Mouse (Mus musculus): ENCODE measurements around the gene Efhb. TPM values are rescaled to one million over a fixed set of nuclear protein-coding genes. Genes with fewer than 3 reads are reported as not detected.

The Efhb gene
- 0.48 and 0.60 TPM in 2 replicates for total RNA-seq (2021)
- long read RNA-seq, experiment 1 = 0 reads
- long read RNA-seq, experiment 2 = 0 reads

DNA sequence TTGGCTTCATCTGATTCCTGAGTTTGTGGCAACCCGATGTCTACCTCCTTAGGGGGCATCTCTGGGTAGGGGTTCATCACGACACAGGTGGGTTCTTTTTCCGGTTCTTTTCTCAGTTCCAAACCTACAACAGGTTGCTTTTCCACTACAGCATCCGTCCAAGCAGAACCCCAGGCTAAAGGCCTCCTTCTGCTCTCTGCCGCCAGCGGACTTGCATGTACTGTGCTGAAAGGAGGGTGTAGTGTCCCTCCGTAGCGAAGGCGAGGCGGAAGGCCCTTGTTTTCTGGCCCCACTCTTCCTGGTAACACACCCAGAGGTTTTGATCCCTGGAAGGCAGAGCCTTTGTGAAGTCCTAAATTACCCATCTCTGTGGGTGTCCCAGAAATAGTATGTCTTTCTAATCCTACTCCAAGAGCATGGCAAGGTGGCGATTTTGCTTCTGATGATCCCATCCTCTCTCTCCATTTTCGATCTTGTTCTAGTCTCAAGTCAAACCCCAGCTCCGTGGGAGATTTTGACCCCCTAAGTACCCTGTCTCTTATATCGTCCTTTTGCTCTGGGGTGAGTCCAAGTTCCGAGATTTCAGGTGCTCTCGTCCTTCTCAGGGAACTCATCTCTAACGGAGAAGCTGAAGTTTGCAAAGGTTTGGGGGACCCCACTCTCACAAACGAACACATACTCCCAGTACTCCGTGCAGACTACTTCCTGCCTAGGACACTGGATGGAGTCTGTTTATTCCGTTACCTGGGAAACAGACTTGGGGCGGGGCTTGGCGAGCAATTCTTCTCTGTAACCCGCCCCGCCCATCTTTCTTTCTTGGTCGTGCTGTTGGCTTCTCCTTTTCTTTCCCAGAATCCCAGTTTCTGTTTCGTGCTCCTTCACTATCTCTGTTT lies at the start of gene Efhb:
Efhb (minus strand) TSS at position 719 of the 893 bp plus-strand sequence.
- DNase-seq = peak; percentile 94

DNA sequence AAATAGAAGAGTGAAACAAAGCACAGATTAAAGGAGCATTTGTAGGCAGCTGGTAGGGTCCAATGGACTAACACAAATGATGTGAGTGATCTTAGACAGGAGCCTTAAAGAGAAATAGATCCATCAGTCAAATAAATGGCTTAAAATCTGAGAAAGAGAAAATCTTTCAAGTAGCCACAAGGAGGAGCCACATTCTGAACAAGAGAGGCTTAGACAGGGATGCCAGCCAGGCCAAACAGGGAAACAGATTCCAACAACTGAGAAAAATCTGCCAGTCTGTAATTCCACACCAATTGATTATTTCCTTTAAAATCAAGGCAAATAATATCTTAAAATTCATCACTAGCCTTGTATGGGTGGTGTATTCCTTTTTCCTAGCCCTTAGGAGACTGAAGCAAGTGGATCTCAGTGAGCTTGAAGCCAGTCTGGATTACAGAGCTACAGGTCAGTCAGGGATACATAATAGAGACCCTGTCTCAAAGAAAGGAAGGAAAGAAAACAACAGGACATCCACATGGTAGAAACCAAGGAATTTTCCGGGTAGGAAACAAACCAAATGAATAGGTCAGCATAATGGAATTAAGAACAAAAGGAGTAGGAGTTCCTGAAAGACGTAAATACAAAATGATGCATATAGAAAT lies 49.3 kb upstream of the Efhb start:
- DNase-seq = peak; percentile 44

DNA sequence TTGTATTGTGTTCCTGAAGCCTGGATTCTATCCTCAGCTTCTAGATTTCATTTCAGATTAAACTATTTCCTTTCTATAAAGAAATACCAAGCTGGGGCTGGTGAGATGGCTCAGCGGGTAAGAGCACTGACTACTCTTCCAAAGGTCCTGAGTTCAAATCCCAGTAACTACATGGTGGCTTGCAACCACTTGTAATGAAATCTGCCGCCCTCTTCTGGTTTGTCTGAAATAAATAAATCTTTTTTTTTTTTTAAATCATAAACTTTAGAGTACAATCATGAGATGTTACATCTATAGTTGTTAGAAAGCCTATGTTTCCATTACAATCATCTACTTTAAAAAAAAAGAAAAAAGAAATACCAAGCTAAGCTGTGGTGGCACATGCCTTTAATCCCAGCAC lies 39.8 kb upstream of the Efhb start:
- no peak for DNase-seq

DNA sequence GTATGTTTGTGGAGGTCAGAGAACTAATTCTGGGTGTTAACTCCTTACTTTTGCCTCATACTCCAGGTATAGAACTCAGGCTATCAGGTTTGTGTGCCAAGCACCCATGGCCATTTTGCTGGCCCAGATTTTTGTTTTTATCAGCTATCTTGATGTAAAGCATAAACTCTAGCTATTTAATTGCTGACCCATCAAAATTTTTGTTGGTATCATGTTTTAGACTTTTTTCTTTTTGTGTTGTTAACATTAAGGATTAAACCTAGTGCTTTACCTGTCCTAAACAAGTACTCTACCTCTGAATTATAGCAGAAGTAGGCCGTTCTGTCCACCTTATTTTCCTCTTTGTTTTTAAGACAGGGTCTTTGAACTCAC lies 25.9 kb upstream of the Efhb start:
- no peak for DNase-seq

DNA sequence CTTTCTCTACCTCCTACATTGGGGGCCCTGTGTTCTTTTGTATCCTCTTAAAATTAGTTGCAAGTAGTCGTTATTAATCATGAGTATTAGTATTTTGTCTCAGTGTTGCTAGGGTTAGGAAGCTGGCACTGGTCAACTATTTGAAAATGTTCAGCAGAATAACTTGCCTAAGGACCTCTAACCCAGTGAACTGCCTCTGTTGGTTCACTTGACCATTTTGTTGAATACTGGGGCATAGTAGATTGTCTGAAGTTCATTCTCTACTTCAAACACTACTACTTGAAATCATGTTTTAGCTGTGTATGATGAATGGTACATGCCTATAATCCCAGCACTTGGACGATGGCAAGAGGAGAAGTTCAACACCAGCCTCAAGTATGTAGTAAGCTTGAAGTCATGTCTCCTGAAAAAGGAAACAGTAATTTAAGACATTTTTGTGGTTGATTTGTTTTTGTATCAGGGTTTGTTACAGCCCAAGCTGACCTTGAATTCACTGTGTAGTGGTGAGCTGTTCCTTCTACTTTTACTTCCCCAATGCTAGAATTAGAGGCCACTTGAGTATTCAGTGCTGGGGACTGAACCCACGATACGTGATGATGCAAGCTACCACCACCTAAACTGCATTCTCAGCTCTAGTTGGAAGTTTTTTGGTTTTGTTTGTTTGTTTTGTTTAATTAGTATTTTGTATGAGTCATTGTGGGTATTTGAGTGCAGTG lies 25.3 kb upstream of the Efhb start:
- no peak for DNase-seq

DNA sequence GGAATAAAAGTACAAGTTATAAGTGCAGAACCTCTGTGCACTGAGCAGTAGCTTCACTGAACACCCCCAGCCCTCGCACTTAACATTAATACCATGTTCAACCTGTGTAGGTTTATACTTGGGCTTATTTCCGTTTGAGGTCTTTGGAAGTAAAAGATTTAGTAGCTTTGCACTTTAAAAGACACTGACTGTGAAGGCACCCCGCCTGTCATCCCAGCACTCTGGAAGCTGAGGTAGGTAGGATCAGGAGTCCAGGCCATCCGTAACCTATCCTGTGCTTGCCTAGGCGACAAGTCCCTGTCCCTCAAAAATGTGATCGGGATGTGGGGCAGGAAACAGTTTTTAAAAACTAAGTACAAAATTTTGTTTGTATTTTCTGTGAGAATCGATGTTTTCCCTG lies 17.3 kb upstream of the Efhb start:
- DNase-seq = no peak

DNA sequence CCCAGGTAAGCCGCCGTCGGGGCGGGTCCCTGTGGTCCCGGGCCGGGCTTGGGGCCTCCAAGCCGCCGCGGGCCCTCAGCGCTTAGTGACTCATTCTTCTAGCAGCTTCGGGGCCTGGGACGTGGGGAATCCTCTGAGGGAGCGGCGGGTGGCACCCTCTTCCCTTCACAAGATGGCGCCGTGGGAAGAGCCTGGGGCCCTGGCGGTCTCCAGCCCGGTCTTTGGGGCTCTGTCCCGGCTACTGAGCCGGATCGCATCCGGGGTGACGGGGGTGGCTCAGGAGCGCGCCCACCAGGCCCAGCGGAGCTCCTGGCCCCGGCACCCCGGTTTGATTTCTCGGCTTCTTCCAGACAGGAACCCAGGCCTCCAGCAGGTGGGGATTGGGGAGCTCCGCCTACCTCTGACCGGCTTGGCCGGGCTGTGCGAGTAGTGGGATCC lies 16.5 kb upstream of the Efhb start:
- DNase-seq = peak; percentile 81

DNA sequence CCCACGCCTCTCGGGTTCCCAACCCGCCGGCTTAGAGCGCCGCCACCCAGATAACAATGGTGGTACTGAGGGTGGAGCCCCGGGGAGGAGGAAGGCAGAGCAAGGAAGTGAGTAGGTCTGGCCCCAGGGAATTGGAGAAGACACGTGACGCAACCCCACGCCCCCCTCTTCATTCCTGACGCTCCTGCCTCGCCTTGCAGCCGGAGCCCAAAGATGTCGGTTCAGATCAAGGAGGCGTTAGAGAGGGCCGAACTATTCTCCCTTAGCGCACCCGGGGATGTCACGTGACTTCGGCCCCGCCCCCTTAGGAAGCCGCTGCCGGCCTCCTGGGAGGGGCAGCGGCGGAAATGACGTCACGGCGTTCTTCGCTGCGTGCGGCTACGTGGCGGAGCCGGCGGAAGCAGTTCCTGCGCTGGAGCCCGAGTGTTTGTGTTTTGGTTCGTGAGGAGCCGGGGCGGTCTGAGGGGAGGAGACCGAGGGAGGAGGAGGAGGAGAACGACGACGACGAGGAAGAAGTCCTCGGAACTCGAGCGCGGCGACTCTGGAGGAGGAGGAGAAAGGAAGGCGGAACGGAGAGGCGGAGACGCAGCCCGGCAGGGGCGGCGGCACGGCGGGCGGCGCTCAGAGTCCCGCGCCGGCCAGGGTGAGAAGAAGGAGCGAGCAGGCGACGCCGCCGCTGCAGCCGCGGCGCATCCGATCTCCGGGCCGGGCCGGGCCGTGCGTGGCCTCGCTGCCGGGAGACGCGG lies 15.9 kb upstream of the Efhb start, which contains the start of gene Rab5a:
Rab5a (plus strand) TSS at position 377 of the 746 bp plus-strand sequence.
- DNase-seq = peak; percentile 100

DNA sequence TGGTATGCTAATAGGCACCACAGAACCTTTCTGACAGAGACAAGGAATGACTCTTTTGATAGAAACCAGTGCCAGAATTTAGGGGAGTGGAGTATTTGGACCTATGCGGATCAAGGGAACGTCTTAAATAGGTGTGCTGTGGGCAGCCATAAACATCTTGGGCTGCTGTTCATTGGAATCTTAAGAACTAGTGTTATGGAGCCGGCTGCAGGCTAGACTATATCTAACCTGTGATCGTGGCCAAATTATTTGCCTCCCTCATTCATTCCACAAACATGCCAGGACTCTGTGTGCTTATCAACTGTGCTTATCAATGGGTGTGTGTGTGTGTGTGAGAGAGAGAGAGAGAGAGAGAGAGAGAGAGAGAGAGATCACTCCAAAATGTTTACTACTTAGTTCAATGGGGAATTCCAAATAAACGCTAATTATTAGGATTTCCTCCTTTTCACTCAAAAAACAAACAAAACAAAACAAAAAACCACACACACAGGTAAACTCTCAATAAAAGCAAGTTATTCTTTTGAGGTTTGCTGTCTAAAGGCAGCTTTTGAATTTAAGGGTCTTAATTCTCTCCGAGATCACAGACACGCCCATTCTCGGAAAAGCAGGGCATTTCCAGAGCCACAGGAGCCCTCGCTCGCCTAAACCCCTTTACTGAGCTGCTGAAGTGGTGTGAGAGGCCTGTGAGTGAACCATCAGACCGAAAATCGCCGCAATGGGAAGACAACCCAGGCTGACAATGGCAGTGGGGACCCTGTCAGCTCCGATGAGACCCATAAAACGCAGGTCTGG lies 15.1 kb upstream of the Efhb start:
- no peak for DNase-seq

DNA sequence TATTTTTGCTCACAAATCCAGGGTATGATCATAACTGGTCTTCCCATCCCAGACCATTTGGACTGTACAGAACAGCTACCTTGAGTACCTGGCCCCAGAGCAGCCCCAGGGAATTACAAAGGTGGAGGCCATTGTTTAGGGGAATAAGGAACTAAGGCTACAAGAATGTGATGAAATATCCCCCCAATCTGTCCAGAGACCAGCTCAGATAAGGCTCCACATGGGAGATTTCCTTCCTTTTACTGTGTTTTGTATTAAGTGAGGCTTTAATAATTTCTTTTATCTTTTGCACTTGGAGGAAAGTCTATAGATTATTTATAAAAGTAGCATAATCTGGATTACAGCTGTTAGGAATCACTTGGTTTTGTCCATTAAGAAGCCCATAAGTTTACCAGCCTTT lies 5.6 kb upstream of the Efhb start:
- no peak for DNase-seq

DNA sequence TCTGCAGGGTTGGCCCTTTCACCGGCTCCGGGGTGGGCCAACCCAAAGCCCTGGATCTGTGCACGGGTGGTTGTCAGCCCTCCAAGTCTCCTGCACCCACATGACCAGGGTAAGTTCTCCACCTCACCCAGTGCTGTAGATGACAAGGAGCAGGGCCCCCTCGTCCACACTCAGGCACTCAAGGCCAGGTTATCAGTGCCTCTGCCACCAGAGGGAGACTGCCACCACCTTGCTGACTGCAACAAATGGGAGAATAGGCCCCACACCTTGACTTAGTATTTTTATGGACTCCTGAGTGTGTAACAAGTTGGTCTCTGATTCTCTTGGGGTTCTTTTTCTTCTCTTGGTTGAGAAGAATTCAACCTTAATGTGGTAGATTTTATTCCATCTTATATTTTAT lies 2.4 kb upstream of the Efhb start:
- DNase-seq = peak; percentile 32

DNA sequence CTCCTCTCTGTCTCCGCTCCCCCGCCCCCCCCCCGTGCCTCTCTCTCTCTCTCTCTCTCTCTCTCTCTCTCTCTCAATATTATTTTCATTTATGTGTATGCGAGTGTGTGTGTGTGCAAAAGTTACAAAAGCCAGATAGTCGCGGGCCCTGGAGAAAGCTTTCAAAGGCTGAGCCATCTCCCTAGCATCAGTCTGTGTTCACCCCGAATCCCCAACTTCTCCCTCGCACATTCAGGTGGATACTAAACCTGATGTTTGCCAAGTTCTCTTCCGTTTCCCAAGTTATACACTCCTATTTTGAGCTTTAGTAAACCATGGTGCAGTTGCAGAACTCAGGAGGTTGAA lies 347 bp upstream of the Efhb start:
- DNase-seq = no peak

DNA sequence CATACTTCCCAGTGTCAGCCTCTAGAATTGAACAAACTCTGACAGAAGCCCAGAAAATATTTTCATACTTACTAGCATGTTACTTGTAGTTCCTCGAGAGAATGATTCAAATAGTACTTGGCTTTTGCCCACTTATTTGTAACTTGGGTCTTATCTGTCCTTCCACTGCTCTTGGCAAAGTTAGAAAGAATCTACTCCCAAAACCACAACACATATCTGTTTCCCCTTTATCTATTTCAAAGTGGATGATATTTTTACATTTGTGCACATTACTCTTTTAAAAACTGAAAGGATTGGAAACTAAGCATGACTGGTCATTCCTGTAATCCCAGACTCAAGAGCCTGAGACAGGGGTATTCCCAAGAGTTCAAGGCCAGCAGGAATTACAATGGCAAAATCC lies 6.4 kb downstream of the Efhb start:
- DNase-seq = no peak

DNA sequence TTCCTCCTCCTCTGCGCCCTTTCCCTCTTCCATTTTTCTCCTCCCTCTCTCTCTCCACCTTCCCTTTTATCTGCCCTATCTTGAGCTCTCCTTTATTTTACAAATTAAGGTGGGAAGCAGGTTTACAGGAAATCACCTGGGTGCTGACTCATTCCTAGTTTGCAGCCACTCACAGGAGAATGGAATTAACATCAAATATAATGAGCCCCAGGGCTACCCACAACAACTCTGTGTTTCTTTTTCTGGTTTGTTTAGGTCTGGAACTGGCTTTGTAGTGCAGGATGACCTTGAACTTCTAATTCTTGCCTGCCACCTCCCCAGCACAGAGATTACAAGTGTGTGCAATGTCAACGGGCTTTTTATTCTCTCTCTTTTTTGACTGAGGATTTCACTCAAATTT lies 7.0 kb downstream of the Efhb start:
- DNase-seq = no peak

DNA sequence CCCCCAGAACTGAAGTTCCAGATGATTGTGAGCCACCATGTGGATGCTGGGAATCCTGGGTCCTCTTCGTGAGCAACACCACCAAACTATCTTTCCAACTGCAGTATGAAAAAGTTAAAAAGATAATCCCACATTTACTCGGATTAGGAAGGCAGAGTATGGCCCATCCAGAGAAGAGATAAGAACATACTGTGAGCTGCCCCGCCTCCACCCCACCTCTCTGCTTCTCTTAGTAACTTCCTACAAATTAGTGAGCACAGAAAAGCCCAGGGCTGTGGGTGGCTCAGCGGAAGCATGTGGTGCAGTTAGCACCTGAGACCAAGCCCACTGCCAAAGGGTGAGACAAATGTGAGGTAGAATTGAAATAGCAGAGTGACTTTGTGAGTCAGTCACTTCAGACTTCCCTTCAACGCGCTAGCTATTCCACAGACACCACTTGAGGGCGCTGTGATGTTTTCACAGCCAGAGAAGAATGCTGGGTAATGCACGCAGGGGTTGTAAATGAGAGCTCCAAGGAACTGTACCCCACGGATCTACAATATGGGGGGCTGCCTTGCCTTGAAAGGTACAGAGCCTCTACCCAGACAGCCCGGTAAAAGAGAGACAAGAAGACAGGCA lies 60.3 kb downstream of the Efhb start:
- peak; percentile 75 for DNase-seq

DNA sequence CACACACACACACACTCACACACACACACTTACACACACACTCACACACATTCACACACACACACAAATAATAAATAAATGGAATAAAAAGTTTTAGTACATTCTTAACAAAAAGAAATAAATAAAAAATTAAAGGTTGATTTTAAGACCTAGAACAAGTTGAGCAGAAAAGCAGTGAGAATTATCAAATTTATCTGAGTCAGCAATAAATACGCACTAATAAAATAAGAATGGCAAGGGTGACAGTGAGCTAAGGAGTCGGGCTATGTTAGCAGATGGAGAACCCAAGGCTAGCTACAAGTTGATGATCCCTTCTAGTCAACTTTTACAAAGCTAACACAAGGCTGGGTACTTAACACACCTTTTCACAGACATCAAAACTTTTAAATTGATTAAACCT lies 69.9 kb downstream of the Efhb start:
- no peak for DNase-seq

DNA sequence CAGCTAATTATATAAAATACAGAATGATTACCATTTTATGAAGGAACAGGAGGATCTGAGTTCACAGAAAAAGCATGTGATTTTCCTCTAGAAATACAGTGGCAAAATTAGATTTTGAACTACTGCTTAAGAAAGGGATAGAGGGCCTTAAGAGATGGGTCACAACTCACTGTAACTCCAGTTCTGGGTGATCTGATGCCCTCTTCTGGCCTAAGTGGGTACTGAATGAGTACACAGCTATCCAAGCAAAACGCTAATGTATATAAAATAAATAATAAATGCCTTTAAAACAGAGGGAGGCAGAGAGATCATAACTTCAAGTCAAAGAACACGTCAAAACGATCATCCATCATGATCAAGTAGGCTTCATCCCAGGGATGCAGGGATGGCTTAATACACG lies 73.6 kb downstream of the Efhb start:
- DNase-seq = peak; percentile 40

DNA sequence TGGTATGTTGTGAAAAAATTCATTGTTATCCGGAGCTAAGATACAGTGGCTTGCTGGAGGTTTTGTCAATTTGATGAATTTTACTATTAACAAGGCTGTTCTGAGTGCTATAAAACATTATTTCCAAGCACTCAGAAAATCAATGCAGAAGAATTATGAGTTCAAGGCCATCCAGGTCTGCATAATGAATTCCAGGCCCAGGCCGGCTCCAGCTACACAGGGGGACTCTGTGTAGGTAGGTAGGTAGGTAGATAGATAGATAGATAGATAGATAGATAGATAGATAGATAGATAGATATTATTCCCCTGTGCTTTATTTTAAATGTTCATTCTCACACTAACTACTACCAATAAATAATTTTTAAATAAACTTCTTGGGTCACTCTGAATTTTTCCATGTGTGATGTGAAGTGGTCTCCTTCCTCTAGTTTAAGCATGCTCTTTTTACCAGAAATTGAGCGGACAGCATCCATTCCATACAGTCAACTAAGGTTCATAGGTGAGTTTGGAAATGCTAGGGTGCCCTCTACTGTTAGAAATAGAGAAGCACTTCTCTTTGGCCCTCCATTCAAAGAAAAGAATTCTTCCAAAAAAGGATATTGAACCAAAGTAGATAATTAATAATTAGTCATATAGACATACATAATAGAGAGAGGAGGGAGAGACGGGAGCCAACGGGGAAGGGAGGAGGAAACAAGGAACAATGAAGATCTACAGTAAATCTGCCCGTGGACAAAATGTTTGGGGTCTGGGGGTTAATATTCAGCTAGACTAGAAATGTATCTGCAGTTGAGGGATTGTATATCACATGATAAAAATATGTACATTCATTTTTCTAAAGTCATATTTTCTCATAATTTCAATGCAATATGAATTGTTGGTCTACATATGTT lies 75.3 kb downstream of the Efhb start:
- DNase-seq = no peak

DNA sequence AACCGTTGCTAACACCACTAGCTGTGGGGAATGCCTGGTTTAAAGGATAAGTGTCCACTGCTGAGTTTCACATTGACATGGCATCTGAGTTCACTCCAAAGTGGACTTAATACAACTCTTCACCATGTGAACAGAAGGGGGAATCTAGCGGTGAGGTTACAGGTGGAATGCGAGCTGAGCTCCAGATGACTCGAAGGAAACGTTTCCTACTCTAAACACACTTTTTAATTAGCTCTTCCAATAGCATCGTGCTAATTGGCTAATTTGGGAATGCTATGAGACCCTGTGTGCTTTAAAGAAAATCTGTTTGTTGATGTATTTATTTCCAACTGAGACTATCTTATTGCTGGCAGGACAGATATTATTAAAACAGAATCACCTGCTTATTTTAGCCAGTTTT lies 76.3 kb downstream of the Efhb start:
- no peak for DNase-seq

DNA sequence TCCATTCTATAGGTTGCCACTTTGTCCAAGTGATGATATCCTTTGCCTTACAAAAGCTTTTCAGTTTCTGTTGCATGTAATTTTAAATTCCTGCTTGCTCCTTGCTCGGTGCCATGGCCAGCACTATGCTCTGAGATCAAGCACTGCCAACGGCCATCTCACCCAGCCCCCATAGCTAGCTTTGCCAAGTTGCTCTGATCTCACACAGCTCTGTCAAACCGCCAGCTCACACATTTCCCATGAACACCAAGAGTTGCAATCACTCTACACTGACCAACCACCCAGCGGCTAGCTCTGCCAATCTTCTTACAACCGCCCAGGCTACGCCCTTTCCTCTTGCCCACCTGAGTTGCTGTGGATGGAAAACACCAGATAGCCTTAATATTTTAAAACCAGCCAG lies 99.0 kb downstream of the Efhb start:
- no peak for DNase-seq

Data from adrenal gland, postnatal 14 days (tissue).